Mouse (Mus musculus) kidney, adult 2 months (tissue): Measurements from ENCODE around the gene Srarp. TPM values are rescaled to one million over a fixed set of nuclear protein-coding genes. Genes with fewer than 3 reads are reported as not detected.

ENCODE experiments used
- DNase-seq: peaks from one replicate; pipeline ENCODE4 v3.0.0; 2021
- H3K27ac ChIP-seq: fragments of 200-500 bp; 2 replicates; pipeline ENCODE4 v1.5.1; 2012; ENCODE audit warnings: low read depth, low read length, control low read depth, inconsistent platforms; ENCODE audit not compliant: insufficient read depth
- H3K27me3 ChIP-seq: fragments of 200-500 bp; replicated peaks from 2 replicates; pipeline ENCODE4 v1.6.1; 2012; ENCODE audit warnings: mild to moderate bottlenecking, moderate library complexity, low read length, inconsistent platforms; ENCODE audit not compliant: control insufficient read depth, insufficient read depth
- H3K36me3 ChIP-seq: fragments of 200-500 bp; 2 replicates; pipeline ENCODE4 v1.6.1; 2012; ENCODE audit warnings: mild to moderate bottlenecking, moderate library complexity, low read length, inconsistent platforms; ENCODE audit not compliant: control insufficient read depth, insufficient read depth
- H3K4me1 ChIP-seq: fragments of 200-500 bp; 2 replicates; pipeline ENCODE4 v1.6.1; 2011; ENCODE audit warnings: low read length; ENCODE audit not compliant: control insufficient read depth, insufficient read depth
- H3K4me3 ChIP-seq: fragments of 200-500 bp; 2 replicates; pipeline ENCODE4 v1.5.1; 2011; ENCODE audit warnings: mild to moderate bottlenecking, low read depth, low read length, control low read depth; ENCODE audit not compliant: insufficient read depth
- CTCF ChIP-seq: fragments of 200-500 bp; conservative IDR thresholded peaks from 2 replicates; pipeline ENCODE4 v1.5.1; 2011; ENCODE audit warnings: low read depth, mild to moderate bottlenecking, control low read depth, low read length, moderate library complexity, mixed read lengths; ENCODE audit not compliant: insufficient read depth, insufficient read length
- POLR2A ChIP-seq: fragments of 200-500 bp; IDR thresholded peaks from one replicate; pipeline ENCODE4 v1.6.1; 2011; ENCODE audit warnings: low read depth, low read length, control low read depth
- WGBS: fragments of 180-500 bp; shearing (Covaris S2); methylation state at CpG from one replicate; pipeline ENCODE4 v1.1.7; 2018; 5-methylcytosine and 5-hydroxymethylcytosine counted together
- polyA plus RNA-seq: library from polyadenylated mRNA; depleted of rRNA; stranded (reverse); fragments of >200 nt; gene quantifications from 2 replicates; pipeline ENCODE4 v1.2.3, GENCODE M21; 2012

The Srarp gene
- polyA plus RNA-seq, 1 experiment: 0.11 TPM

DNA sequence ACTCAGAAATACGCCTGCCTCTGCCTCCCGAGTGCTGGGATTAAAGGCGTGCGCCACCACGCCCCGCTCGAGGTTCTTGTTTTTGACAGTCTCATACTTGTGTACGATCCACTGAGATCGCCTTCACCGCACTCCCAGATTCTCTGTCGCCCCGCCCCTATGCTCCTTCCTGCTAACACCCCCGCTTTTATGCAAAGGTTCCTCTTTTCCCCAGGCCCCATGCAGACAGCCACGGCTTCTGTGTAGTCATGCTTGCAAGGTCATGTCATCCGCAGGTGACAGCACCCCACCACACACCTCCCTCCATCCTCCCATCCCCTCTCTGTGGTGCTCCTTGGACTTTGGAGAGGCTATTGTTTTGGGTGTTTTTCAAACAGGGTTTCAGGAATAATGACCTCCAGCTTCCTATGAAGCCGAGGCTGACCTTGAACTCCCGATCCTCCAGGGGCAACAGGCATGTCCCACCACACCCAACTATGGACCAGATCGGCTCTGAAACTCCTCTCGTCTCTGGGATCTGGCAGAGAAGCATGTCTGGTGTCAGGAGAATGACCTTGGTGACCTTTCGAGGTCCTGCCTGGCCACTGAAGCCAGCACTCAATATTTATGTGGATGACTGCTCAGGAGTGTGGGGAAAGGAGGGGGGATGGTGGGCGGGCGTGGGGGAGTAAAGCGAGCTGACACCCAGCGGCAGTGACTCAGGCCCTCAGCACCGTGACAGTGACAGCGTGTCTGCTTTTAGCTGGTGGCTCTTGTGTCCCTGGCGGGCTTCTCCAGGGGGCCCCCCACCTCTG, 16.3 kb downstream of the Srarp start:
- Histone ChIP-seq H3K27me3 (no peaks in the 10 kb centered on the region), H3K36me3 (no peaks in the 10 kb centered on the region), H3K4me3 (no peak overlapping the region), H3K4me1 (peaks cover 5% of the 10 kb centered on the region), H3K27ac (peak overlapping the region; percentile 49)
- WGBS: 54% methylated on average over 27 of the region's 27 CpGs
- DNase-seq: no peak
- no peak for TF ChIP-seq POLR2A
- no peak for TF ChIP-seq CTCF

DNA sequence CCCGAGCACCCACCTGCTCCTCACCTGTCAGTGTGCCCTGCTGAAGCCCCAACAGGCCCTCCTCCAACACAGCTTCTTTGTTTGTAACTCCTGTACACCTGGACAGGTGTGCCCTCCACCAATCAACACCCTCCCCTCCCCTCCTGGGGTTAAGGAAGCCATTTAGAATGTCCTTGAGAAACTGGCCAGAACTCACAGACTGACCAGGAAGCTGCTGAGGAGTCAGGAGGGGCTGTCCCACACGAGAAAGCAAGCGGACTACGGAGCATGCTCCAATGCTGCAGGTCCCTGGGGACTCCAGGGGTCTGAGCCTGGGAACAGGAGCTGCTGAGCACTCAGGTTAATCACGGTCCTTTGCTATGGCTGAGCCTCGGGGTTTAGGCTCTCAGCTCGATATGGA, 20.0 kb downstream of the Srarp start, which contains the start of gene Clcnkb:
Gene Clcnkb, minus strand, starts transcription at position 91 of the 400 bp plus-strand sequence.
- TF ChIP-seq CTCF (no peak), POLR2A (no peak)
- Histone ChIP-seq H3K4me1 (peaks cover 1% of the 10 kb centered on the region), H3K27ac (peak within 1 kb of the TSS; percentile 72), H3K36me3 (no peaks in the 10 kb centered on the region), H3K4me3 (peak within 1 kb of the TSS; percentile 48), H3K27me3 (no peaks in the 10 kb centered on the region)
- peak; percentile 78 for DNase-seq
- WGBS: 41% methylated on average over 7 of the region's 7 CpGs

DNA sequence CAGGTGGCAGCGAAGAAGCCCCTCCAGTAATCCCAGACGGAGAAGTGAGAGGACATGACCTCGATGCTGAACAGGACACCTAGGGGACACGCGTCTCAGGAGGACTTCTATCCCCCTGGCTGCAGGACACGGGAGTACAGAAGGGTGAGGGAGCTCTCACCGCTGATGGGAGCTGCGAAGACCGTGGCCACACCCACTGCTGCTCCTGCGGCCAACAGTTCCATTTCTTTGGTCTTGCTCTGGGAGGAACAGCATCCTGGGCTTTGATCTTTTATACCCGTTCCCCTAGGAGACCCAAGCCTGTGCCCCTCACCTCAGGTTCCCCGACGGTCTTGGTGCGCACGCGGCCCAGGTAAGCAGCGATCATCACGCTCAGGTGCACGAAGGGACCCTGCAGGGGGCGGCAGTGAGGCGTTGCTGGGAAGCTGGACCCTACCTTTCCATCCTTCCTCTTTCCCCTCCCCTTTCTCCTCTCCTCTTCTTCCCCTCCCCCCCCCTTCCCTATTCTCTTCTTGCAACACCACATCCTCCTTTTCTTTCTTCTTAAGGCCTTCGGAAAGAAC, 24.4 kb downstream of the Srarp start:
- Histone ChIP-seq H3K36me3 (no peaks in the 10 kb centered on the region), H3K4me3 (no peak overlapping the region), H3K27me3 (no peaks in the 10 kb centered on the region), H3K27ac (no peak overlapping the region), H3K4me1 (peaks cover 6% of the 10 kb centered on the region; the same call in 1 of the 2 replicates)
- WGBS: 24% methylated on average over 22 of the region's 22 CpGs
- TF ChIP-seq POLR2A (no peak), CTCF (peak; percentile 46)
- DNase-seq: no peak

DNA sequence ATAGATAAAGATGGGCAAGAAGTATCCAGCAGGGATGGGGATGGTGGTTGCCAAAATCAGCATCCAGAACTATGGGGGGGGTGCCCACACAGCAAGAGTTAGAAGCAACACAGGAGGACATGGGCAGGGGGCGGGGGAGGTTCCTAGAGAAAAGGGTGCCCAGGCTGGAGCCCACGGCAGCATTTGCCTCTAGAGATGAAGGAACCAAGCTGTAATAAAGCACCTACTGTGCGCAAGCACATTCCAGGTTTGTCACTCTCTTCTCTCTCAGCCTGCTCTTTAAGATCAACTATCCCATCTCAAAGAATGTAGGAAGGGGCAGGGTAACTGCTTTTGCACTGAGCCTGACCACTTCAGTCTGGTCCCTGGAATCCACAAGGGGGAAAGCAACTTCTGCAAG, 27.3 kb downstream of the Srarp start:
- TF ChIP-seq CTCF: no peak
- no peak for TF ChIP-seq POLR2A
- Histone ChIP-seq H3K27ac (no peak overlapping the region), H3K4me1 (peaks cover 10% of the 10 kb centered on the region; the same call in 1 of the 2 replicates), H3K27me3 (no peaks in the 10 kb centered on the region), H3K36me3 (no peaks in the 10 kb centered on the region), H3K4me3 (no peak overlapping the region)
- no peak for DNase-seq
- WGBS: 91% methylated on average over 3 of the region's 3 CpGs

DNA sequence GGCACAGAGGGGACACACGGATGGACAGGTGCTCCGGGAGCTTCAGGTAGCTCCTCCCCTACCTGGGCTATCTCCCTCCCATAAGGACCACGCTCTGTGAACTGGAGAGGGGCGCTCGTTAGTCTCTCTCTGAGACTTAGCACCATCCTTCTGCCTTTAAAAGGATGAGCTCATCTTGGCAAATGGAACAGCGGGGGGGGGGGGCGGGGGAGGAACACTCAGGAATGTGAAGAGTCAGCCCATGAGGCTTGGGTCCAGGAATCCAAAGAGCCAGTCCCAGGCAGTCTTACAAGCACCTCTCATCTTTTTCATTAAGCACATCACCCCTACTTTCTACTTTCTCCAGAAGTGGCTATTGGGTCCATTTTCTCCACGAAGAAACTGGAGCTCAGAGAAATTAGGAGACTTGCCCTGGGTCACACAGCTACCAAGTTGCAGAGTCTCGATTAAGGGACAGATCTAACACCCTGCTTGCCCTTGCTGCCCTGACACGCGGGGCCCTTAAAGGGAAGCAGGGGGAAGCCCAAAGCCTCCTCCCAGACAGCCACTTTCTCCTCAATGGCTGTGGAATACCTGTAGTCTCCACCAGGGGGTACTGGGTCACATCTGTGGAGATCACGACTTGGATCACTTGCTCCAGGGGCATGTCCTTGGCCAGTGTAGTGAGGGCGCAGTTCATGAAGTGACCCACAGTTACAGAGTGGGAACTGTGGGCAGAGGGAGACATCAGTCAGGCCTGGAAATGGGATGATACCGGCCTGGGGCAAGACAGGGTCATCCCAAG, 29.2 kb downstream of the Srarp start:
- WGBS: 29% methylated on average over 14 of the region's 14 CpGs
- H3K27ac ChIP-seq: peak overlapping the region; percentile 45
- peak; percentile 66 for DNase-seq

DNA sequence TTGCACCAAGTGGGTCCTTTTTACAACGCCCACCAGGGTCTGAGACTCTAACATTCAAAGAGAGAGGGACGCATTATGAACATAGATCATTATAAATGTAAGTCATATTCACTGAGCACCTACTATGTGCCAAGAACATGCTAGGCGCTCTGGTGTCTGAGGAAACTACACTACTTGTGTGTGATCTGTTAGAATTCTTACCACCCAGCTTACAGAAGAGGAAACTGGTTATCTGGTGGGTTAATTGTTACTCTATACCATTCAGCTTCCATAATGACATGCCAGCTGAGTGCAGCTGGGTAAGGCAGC, 30.6 kb downstream of the Srarp start:
- Histone ChIP-seq H3K36me3 (no peaks in the 10 kb centered on the region), H3K4me3 (no peak overlapping the region), H3K4me1 (peaks cover 10% of the 10 kb centered on the region; the same call in 1 of the 2 replicates), H3K27ac (no peak overlapping the region), H3K27me3 (no peaks in the 10 kb centered on the region)
- WGBS: 79% methylated on average over 3 of the region's 3 CpGs
- TF ChIP-seq CTCF (no peak), POLR2A (no peak)
- no peak for DNase-seq

More for the DNA sequence above, 29.2 kb downstream of the Srarp start:
- Histone ChIP-seq H3K36me3 (no peaks in the 10 kb centered on the region), H3K4me3 (no peak overlapping the region), H3K4me1 (peaks cover 10% of the 10 kb centered on the region; the same call in 1 of the 2 replicates), H3K27me3 (no peaks in the 10 kb centered on the region)
- no peak for TF ChIP-seq POLR2A
- TF ChIP-seq CTCF: peak; percentile 61
